Mouse (Mus musculus): Measurements from ENCODE around the gene Mbtps1. TPM values are rescaled to one million over a fixed set of nuclear protein-coding genes. Genes with fewer than 3 reads are reported as not detected.

Gene Mbtps1
- polyA plus RNA-seq, 1 experiment from 2014 or later: 37.1 TPM

- Histone ChIP-seq H3K27ac (replicated peaks) (no peak overlapping the region), H3K9me3 (ENCODE audit: control insufficient read depth, low read length) (no peaks in the 10 kb centered on the region), H3K27me3 (ENCODE audit: control insufficient read depth, insufficient read depth, low read length) (no peaks in the 10 kb centered on the region), H3K4me1 (replicated peaks; ENCODE audit: control insufficient read depth, insufficient read depth) (no peaks in the 10 kb centered on the region), H3K36me3 (ENCODE audit: control insufficient read depth, insufficient read depth, low read length) (peaks cover 16% of the 10 kb centered on the region), H3K9ac (ENCODE audit: low read length) (no peak overlapping the region), H3K4me2 (replicated peaks; ENCODE audit: low read depth) (no peak overlapping the region), H3K4me3 (ENCODE audit: low read depth, low read length) (no peak overlapping the region)
- DNase-seq (ENCODE audit: low spot score) (no peak), ATAC-seq (ENCODE audit: low FRiP score, low TSS enrichment) (no peak)
- TF ChIP-seq CTCF (IDR thresholded peaks at IDR 0.05; ENCODE audit: low read depth): no peak
- TF ChIP-seq EP300 (optimal IDR thresholded peaks at IDR 0.05): no peak
- WGBS: 80% methylated on average over 8 of the region's 8 CpGs
Observed at GRCm38 (mm10) chr8:119506106-119506505, 52.4 kb downstream of the Mbtps1 start.

GRCm38 (mm10) chr8:119505488-119505887 is 53.0 kb downstream of the Mbtps1 start:
- Histone ChIP-seq H3K9me3 (ENCODE audit: control insufficient read depth, low read length) (no peaks in the 10 kb centered on the region), H3K9ac (ENCODE audit: low read length) (no peak overlapping the region), H3K4me2 (replicated peaks; ENCODE audit: low read depth) (no peak overlapping the region), H3K4me1 (replicated peaks; ENCODE audit: control insufficient read depth, insufficient read depth) (no peaks in the 10 kb centered on the region), H3K27me3 (ENCODE audit: control insufficient read depth, insufficient read depth, low read length) (no peaks in the 10 kb centered on the region), H3K27ac (replicated peaks) (no peak overlapping the region), H3K4me3 (ENCODE audit: low read depth, low read length) (no peak overlapping the region), H3K36me3 (ENCODE audit: control insufficient read depth, insufficient read depth, low read length) (peaks cover 16% of the 10 kb centered on the region)
- TF ChIP-seq CTCF (IDR thresholded peaks at IDR 0.05; ENCODE audit: low read depth) (no peak), EP300 (optimal IDR thresholded peaks at IDR 0.05) (no peak)
- 54% methylated on average over 9 of the region's 9 CpGs for WGBS
- ATAC-seq (ENCODE audit: low FRiP score, low TSS enrichment) (no peak), DNase-seq (ENCODE audit: low spot score) (no peak)

GRCm38 (mm10) chr8:119503191-119503767 is 55.3 kb downstream of the Mbtps1 start:
- DNase-seq (ENCODE audit: low spot score) (no peak), ATAC-seq (ENCODE audit: low FRiP score, low TSS enrichment) (no peak)
- no peak overlapping the region for H3K4me3 ChIP-seq (ENCODE audit: low read depth, low read length)
- 41% methylated on average over 10 of the region's 10 CpGs for WGBS
- H3K27ac ChIP-seq (replicated peaks): no peak overlapping the region
- H3K27me3 ChIP-seq (ENCODE audit: control insufficient read depth, insufficient read depth, low read length): no peaks in the 10 kb centered on the region
- H3K4me2 ChIP-seq (replicated peaks; ENCODE audit: low read depth): no peak overlapping the region
- H3K36me3 ChIP-seq (ENCODE audit: control insufficient read depth, insufficient read depth, low read length): peaks cover 3% of the 10 kb centered on the region; the same call in 1 of the 2 replicates
- no peaks in the 10 kb centered on the region for H3K4me1 ChIP-seq (replicated peaks; ENCODE audit: control insufficient read depth, insufficient read depth)
- no peaks in the 10 kb centered on the region for H3K9me3 ChIP-seq (ENCODE audit: control insufficient read depth, low read length)
- no peak overlapping the region for H3K9ac ChIP-seq (ENCODE audit: low read length)
- no peak for TF ChIP-seq CTCF (IDR thresholded peaks at IDR 0.05; ENCODE audit: low read depth)
- TF ChIP-seq EP300 (optimal IDR thresholded peaks at IDR 0.05): no peak

- ATAC-seq (ENCODE audit: low FRiP score, low TSS enrichment) (no peak), DNase-seq (ENCODE audit: low spot score) (no peak)
- Histone ChIP-seq H3K27ac (replicated peaks) (no peak overlapping the region), H3K9ac (ENCODE audit: low read length) (no peak overlapping the region), H3K4me1 (replicated peaks; ENCODE audit: control insufficient read depth, insufficient read depth) (no peaks in the 10 kb centered on the region), H3K4me3 (ENCODE audit: low read depth, low read length) (no peak overlapping the region), H3K27me3 (ENCODE audit: control insufficient read depth, insufficient read depth, low read length) (no peaks in the 10 kb centered on the region), H3K9me3 (ENCODE audit: control insufficient read depth, low read length) (no peaks in the 10 kb centered on the region), H3K4me2 (replicated peaks; ENCODE audit: low read depth) (no peak overlapping the region), H3K36me3 (ENCODE audit: control insufficient read depth, insufficient read depth, low read length) (peaks cover under 1% of the 10 kb centered on the region; the same call in 1 of the 2 replicates)
- WGBS: 53% methylated on average over 4 of the region's 4 CpGs
- TF ChIP-seq CTCF (IDR thresholded peaks at IDR 0.05; ENCODE audit: low read depth) (no peak), EP300 (optimal IDR thresholded peaks at IDR 0.05) (no peak)
Observed at GRCm38 (mm10) chr8:119502111-119502510, 56.4 kb downstream of the Mbtps1 start.

GRCm38 (mm10) chr8:119501598-119501997 is 56.9 kb downstream of the Mbtps1 start, which contains the start of gene Slc38a8:
TSS of gene Slc38a8 (minus strand) at chr8:119501698.
- WGBS: 54% methylated on average over 5 of the region's 5 CpGs
- no peak within 1 kb of the TSS for H3K9ac ChIP-seq (ENCODE audit: low read length)
- ATAC-seq (ENCODE audit: low FRiP score, low TSS enrichment) (no peak), DNase-seq (ENCODE audit: low spot score) (no peak)
- H3K4me1 ChIP-seq (replicated peaks; ENCODE audit: control insufficient read depth, insufficient read depth): no peaks in the 10 kb centered on the region
- no peaks in the 10 kb centered on the region; the same call in 1 of the 2 replicates for H3K36me3 ChIP-seq (ENCODE audit: control insufficient read depth, insufficient read depth, low read length)
- H3K4me3 ChIP-seq (ENCODE audit: low read depth, low read length): no peak within 1 kb of the TSS
- H3K27me3 ChIP-seq (ENCODE audit: control insufficient read depth, insufficient read depth, low read length): no peaks in the 10 kb centered on the region
- H3K4me2 ChIP-seq (replicated peaks; ENCODE audit: low read depth): no peak within 1 kb of the TSS
- H3K27ac ChIP-seq (replicated peaks): no peak within 1 kb of the TSS
- H3K9me3 ChIP-seq (ENCODE audit: control insufficient read depth, low read length): no peaks in the 10 kb centered on the region
- TF ChIP-seq CTCF (IDR thresholded peaks at IDR 0.05; ENCODE audit: low read depth): no peak
- no peak for TF ChIP-seq EP300 (optimal IDR thresholded peaks at IDR 0.05)

- H3K27me3 ChIP-seq (ENCODE audit: control insufficient read depth, insufficient read depth, low read length): no peaks in the 10 kb centered on the region
- no peak overlapping the region for H3K9ac ChIP-seq (ENCODE audit: low read length)
- TF ChIP-seq EP300 (optimal IDR thresholded peaks at IDR 0.05) (no peak), CTCF (IDR thresholded peaks at IDR 0.05; ENCODE audit: low read depth) (no peak)
- H3K9me3 ChIP-seq (ENCODE audit: control insufficient read depth, low read length): no peaks in the 10 kb centered on the region
- 88% methylated on average over 2 of the region's 2 CpGs for WGBS
- DNase-seq (ENCODE audit: low spot score) (no peak), ATAC-seq (ENCODE audit: low FRiP score, low TSS enrichment) (no peak)
- no peak overlapping the region for H3K4me2 ChIP-seq (replicated peaks; ENCODE audit: low read depth)
- H3K36me3 ChIP-seq (ENCODE audit: control insufficient read depth, insufficient read depth, low read length): no peaks in the 10 kb centered on the region
- no peak overlapping the region for H3K27ac ChIP-seq (replicated peaks)
- H3K4me3 ChIP-seq (ENCODE audit: low read depth, low read length): no peak overlapping the region
- H3K4me1 ChIP-seq (replicated peaks; ENCODE audit: control insufficient read depth, insufficient read depth): no peaks in the 10 kb centered on the region
Observed at GRCm38 (mm10) chr8:119499836-119500235, 58.7 kb downstream of the Mbtps1 start.

Measured in stomach, postnatal 0 days (tissue).